Mouse (Mus musculus) limb, embryonic 13.5 days (tissue): ENCODE results near the gene Cnr2. TPM values are rescaled to one million over a fixed set of nuclear protein-coding genes. Genes with fewer than 3 reads are reported as not detected.

Experiments
- ATAC-seq: fragments of 200-750 bp; cut with Nextera tagmentation; 2 replicates; pipeline ENCODE4 v1.8.0; 2017; ENCODE audit warnings: low read depth, moderate number of reproducible peaks, moderate TSS enrichment; ENCODE audit not compliant: low FRiP score
- H3K27ac ChIP-seq: fragments of 300-500 bp; sonication (generic); 2 replicates; pipeline ENCODE4 v1.5.1; 2015; ENCODE audit warnings: inconsistent platforms, mild to moderate bottlenecking, moderate library complexity
- H3K27me3 ChIP-seq: fragments of 300-500 bp; sonication (generic); 2 replicates; pipeline ENCODE4 v1.6.1; 2015; ENCODE audit warnings: mild to moderate bottlenecking, inconsistent platforms
- H3K36me3 ChIP-seq: fragments of 300-500 bp; sonication (generic); 2 replicates; pipeline ENCODE4 v1.6.1; 2015; ENCODE audit warnings: inconsistent platforms, mild to moderate bottlenecking, moderate library complexity
- H3K4me1 ChIP-seq: fragments of 300-500 bp; sonication (generic); 2 replicates; pipeline ENCODE4 v1.6.1; 2015; ENCODE audit warnings: inconsistent platforms
- H3K4me2 ChIP-seq: fragments of 300-500 bp; sonication (generic); replicated peaks from 2 replicates; pipeline ENCODE4 v1.6.1; 2015; ENCODE audit warnings: inconsistent platforms, mild to moderate bottlenecking, moderate library complexity
- H3K4me3 ChIP-seq: fragments of 300-500 bp; sonication (generic); 2 replicates; pipeline ENCODE4 v1.5.1; 2015; ENCODE audit warnings: moderate library complexity, mild to moderate bottlenecking, inconsistent platforms
- H3K9ac ChIP-seq: fragments of 300-500 bp; sonication (generic); 2 replicates; pipeline ENCODE4 v1.6.1; 2015; ENCODE audit warnings: mild to moderate bottlenecking, inconsistent platforms
- H3K9me3 ChIP-seq: fragments of 300-500 bp; sonication (generic); 2 replicates; pipeline ENCODE4 v1.6.1; 2016; ENCODE audit warnings: inconsistent platforms
- WGBS: fragments of 180-500 bp; shearing (Covaris S2); methylation state at CpG from one replicate; pipeline ENCODE4 v1.1.7; 2015; 5-methylcytosine and 5-hydroxymethylcytosine counted together
- polyA plus RNA-seq: library from polyadenylated mRNA; unstranded; fragments of >200 nt; fragmentation: Nextera tagmentation; extraction: Ambion mirVana; gene quantifications from 2 replicates; pipeline ENCODE4 v1.2.1, GENCODE M21; 2015

Cnr2 gene
- polyA plus RNA-seq, 1 experiment from 2014 or later: 0.32 TPM

DNA sequence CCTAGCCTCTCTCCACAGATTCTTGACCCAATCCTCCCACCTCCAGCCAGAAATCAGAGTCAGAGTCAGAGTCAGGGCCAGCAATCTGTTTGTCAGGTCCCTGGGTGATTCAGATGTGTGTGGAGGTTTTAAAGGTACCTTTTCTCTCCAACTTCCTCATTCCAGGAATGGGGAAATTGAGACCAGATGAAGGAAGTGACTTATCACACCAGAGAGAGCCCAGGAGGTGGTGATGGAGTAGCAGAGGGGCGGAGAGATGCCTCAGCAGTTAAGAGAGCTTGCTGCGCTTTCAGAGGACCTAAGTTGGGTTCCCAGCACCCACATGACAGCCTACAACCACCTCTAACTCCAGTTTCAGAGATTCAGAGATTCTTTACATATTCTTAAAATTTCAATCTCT lies 3.7 kb upstream of the Cnr2 start:
- WGBS: 78% methylated on average over 2 of the region's 2 CpGs

DNA sequence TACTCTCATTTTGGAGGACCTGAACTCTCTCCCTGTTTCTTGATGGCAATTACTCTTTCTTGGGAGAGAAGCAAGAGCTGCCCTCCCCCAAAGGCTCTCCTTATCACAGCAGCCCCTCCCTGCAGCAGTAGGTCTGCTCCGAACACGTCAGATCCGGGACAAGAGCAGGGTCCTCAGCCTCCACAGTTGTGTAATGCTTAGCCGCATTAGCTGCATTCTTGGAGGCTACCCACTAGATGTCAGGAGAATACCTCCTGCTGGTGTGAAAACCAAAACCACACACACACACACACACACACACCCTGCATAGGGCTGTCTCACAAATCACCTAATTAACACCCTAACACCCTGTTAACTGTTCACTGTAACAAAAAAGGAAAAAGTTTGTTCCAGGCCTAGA lies 2.3 kb upstream of the Cnr2 start:
- ATAC-seq: no peak

More for the DNA sequence above, 3.7 kb upstream of the Cnr2 start:
- Histone ChIP-seq H3K27me3 (no peaks in the 10 kb centered on the region), H3K9ac (no peak overlapping the region), H3K27ac (no peak overlapping the region), H3K4me2 (no peak overlapping the region), H3K4me1 (peaks cover 8% of the 10 kb centered on the region; the same call in 1 of the 2 replicates), H3K36me3 (no peaks in the 10 kb centered on the region), H3K4me3 (no peak overlapping the region), H3K9me3 (no peaks in the 10 kb centered on the region)
- ATAC-seq: no peak

DNA sequence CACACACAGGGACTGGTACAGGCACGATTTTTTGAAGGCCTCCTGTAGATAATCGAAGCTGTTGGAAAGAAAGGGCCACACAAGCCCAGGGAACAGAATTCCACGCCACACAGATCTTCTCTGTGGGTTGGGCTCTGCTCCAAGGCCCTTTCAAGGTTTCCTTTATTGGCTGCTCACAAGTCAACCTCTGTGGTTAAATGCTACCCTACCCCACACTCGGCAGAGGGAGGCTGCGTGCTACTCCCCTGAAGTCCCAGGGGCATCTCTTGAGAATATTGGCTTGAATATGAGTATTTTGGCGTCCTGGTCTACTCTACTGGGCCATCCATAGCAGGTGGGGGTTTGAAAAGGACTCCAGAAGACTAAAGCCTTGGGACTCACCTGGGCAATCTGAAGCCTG lies 963 bp downstream of the Cnr2 start:
- no peaks in the 10 kb centered on the region for H3K9me3 ChIP-seq
- H3K36me3 ChIP-seq: no peaks in the 10 kb centered on the region
- peaks cover 8% of the 10 kb centered on the region; the same call in 1 of the 2 replicates for H3K4me1 ChIP-seq
- H3K27me3 ChIP-seq: no peaks in the 10 kb centered on the region
- ATAC-seq: no peak
- no peak overlapping the region for H3K4me3 ChIP-seq
- no peak overlapping the region for H3K27ac ChIP-seq
- no peak overlapping the region for H3K4me2 ChIP-seq
- 65% methylated on average over 6 of the region's 6 CpGs for WGBS
- H3K9ac ChIP-seq: no peak overlapping the region

More for the DNA sequence above, 2.3 kb upstream of the Cnr2 start:
- Histone ChIP-seq H3K27me3 (no peaks in the 10 kb centered on the region), H3K4me1 (peaks cover 8% of the 10 kb centered on the region; the same call in 1 of the 2 replicates), H3K36me3 (no peaks in the 10 kb centered on the region), H3K9me3 (no peaks in the 10 kb centered on the region), H3K27ac (no peak overlapping the region), H3K9ac (no peak overlapping the region), H3K4me2 (no peak overlapping the region), H3K4me3 (no peak overlapping the region)
- 26% methylated on average over 4 of the region's 4 CpGs for WGBS

DNA sequence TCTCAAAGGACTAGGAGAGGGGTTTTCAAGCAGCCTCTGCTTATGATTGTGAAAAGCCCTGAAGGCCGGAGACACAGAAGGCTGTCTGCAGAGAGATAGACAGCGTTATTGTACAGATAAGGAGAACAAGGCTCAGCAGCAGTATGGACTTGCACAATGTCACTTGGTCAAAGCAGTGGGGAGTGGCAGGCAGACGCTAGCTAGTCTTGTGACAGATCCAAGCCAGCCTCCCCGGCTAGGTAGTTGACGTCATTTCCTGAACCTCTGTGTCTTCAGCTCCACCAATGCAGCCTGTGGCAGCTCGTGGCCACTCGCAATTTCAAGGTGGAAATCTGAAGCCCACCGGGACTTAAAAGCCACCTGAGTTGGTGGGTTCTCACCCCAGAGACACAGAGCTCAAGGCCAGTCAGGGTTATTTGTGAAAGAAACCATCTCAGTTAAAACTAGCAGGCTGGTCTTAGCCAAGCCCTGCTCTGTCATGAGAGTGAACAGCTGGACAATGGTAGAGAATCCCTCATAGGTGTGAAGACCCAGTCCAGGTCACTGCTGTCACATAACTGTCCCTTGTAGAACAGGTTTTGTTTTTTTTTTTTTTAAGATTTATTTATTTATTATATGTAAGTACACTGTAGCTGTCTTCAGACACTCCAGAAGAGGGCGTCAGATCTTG lies 3.3 kb downstream of the Cnr2 start:
- no peak for ATAC-seq

DNA sequence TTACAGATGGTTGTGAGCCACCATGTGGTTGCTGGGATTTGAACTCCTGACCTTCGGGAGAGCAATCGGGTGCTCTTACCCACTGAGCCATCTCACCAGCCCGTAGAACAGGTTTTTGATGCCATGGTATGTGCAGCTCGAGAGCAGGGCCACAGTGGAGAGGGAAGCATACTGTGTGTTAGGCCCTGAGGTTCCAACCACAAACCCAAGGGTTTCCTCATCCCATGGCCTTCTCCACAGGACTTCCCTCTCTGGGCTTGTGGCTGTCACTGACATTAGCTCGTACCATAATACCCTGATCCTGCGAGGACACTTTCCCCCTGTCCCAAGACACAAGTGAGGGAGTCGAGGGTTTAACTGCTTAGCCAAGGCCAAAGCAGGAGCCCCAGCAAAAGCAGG lies 3.9 kb downstream of the Cnr2 start:
- no peak overlapping the region for H3K27ac ChIP-seq
- H3K4me3 ChIP-seq: no peak overlapping the region
- H3K9ac ChIP-seq: no peak overlapping the region
- H3K27me3 ChIP-seq: no peaks in the 10 kb centered on the region
- no peaks in the 10 kb centered on the region for H3K36me3 ChIP-seq
- no peak overlapping the region for H3K4me2 ChIP-seq
- no peak for ATAC-seq
- WGBS: 80% methylated on average over 7 of the region's 7 CpGs
- H3K9me3 ChIP-seq: no peaks in the 10 kb centered on the region
- peaks cover 4% of the 10 kb centered on the region; the same call in 1 of the 2 replicates for H3K4me1 ChIP-seq

More for the DNA sequence above, 3.3 kb downstream of the Cnr2 start:
- whole genome bisulfite sequencing: 66% methylated on average over 9 of the region's 9 CpGs
- H3K27ac ChIP-seq: no peak overlapping the region
- peaks cover 4% of the 10 kb centered on the region; the same call in 1 of the 2 replicates for H3K4me1 ChIP-seq
- no peak overlapping the region for H3K4me3 ChIP-seq
- no peak overlapping the region for H3K9ac ChIP-seq
- H3K9me3 ChIP-seq: no peaks in the 10 kb centered on the region
- no peaks in the 10 kb centered on the region for H3K36me3 ChIP-seq
- H3K27me3 ChIP-seq: no peaks in the 10 kb centered on the region
- no peak overlapping the region for H3K4me2 ChIP-seq

DNA sequence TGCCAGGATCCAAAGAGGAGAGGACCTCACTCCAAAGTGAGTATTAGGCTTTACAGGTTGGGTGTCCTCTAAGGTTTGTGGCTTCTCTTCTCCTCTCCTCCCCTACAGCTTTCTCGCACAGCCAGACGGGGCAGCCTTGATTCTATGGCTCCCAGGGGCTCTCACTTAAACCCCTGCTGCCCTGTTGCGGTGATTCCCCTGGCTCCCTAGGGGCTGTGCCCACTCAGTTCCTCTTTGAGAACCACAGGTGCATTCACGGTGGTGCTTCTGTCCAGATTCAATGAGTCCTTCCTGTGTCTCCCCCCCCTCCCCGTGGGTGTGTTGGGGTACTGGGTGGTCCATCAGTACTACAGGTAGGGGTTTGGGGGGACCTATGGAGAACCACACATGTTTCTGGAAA lies 4.8 kb downstream of the Cnr2 start:
- H3K27ac ChIP-seq: no peak overlapping the region
- peaks cover 4% of the 10 kb centered on the region; the same call in 1 of the 2 replicates for H3K4me1 ChIP-seq
- no peak for ATAC-seq
- H3K4me2 ChIP-seq: no peak overlapping the region
- H3K4me3 ChIP-seq: no peak overlapping the region
- H3K9me3 ChIP-seq: no peaks in the 10 kb centered on the region
- no peaks in the 10 kb centered on the region for H3K27me3 ChIP-seq
- H3K9ac ChIP-seq: no peak overlapping the region
- 69% methylated on average over 5 of the region's 5 CpGs for WGBS
- no peaks in the 10 kb centered on the region for H3K36me3 ChIP-seq

DNA sequence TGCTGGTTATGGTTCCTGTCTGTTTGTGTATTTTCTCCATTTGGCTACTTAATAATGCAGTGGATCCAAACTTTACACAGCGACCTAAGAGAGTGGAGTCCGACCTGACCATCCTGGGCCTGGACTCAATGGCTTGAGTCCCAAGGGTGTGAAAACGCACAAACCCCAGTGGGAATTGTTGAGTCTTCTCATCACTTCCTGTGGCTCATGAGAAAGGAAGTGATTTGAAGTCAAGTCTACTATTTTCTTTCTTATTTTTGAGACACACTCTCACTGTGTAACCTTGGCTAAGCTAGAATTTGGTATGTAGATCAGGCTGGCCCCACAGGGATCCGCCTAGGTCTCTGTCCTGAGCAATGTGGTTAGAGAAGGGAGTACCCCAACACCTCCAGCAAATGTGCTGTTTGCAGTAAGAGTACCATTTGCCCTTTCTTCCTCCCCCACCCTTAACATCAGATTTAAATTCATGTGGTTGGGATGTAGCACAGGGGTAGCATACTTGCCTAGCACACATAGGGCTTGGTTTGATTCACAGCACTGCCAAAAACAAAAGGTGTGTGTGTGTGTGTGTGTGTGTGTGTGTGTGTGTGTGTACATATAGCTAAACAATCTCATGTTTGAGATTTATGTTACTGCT lies 7.5 kb downstream of the Cnr2 start:
- Histone ChIP-seq H3K9me3 (no peaks in the 10 kb centered on the region), H3K4me1 (no peaks in the 10 kb centered on the region), H3K9ac (no peak overlapping the region), H3K4me3 (no peak overlapping the region), H3K4me2 (no peak overlapping the region), H3K27ac (no peak overlapping the region), H3K27me3 (no peaks in the 10 kb centered on the region), H3K36me3 (no peaks in the 10 kb centered on the region)
- WGBS: 83% methylated on average over 4 of the region's 4 CpGs
- ATAC-seq: no peak

DNA sequence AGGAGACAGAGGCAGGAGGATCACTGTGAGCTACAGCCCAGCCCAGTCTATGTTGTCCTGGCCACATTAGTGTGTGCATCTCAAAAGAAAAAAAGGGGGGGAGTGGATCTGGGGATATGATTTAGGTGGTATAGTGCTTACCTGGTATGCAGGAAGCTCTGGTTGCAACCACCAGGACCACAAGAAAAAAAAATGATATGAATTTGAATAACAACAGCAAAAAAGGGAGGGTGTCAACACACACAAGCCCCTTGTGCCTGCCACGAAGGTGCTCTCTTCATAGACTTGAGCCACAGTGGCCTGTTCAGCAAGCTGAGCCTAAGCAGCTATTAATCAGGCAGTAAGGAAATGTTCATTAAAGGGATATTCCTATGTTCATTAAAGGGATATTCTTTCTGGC lies 9.6 kb downstream of the Cnr2 start:
- Histone ChIP-seq H3K4me2 (no peak overlapping the region), H3K9ac (no peak overlapping the region), H3K36me3 (no peaks in the 10 kb centered on the region), H3K4me3 (no peak overlapping the region), H3K27me3 (no peaks in the 10 kb centered on the region), H3K4me1 (no peaks in the 10 kb centered on the region), H3K27ac (no peak overlapping the region), H3K9me3 (no peaks in the 10 kb centered on the region)
- 48% methylated on average over 1 of the region's 1 CpGs for WGBS
- no peak for ATAC-seq

DNA sequence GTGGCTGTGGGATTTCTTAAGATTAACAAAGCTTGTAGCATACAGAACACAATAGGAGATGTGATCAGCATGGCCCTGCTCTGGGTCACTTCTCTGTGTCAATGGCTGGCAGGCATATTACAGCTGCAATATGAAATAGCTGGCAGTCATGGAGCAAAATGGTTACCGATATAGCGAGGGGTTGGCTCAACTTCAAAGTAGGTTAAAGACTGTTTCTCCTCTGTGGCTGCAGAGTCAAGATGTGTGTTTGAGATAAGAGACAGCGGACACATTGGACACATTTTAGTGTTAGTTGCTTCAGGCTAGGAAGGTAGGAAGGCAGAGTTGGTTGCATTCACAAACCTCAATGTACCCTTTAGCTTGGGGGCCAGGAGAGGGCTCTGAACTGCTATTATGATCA lies 11.4 kb downstream of the Cnr2 start:
- Histone ChIP-seq H3K36me3 (no peaks in the 10 kb centered on the region), H3K4me3 (no peak overlapping the region)

DNA sequence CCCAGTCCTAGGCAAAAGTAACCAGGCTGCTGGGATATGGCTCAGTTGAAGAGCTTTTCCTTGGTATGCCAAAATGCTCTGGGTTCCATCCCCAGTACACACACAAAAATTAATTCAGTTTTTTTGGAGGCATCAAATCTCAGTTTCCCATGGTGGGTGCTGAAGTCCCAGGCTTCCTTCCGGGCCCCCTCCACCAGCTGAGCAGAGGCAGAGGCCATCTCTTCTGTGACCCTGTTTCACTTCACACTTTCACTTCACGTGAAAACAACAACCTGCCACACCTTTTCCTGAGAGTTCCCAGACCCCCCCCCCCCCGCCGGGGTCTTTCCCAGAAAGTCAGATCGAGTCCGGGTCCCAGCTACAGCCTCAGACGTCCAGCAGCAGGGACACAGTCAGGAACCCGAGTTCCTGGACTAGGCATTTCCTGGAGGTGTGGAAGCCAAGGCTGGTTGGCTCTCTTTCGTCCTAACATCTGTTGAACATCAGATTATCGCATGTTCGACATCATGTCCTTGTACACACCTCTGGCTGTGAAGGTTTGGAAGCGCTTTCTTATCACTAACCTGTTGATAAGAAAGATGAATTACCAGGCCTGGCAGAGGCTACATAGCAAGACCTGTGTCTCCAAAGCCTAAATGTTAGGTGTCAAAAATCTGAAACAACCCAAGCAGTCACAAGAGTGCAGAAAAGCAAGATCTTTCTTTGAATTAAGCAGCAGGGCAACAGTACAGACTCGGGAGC lies 14.3 kb downstream of the Cnr2 start:
- H3K36me3 ChIP-seq: no peaks in the 10 kb centered on the region
- peaks cover 10% of the 10 kb centered on the region for H3K4me1 ChIP-seq
- ATAC-seq: no peak
- H3K27ac ChIP-seq: no peak overlapping the region
- H3K27me3 ChIP-seq: no peaks in the 10 kb centered on the region
- WGBS: 51% methylated on average over 13 of the region's 13 CpGs
- no peaks in the 10 kb centered on the region for H3K9me3 ChIP-seq
- no peak overlapping the region for H3K4me3 ChIP-seq
- no peak overlapping the region for H3K4me2 ChIP-seq
- no peak overlapping the region for H3K9ac ChIP-seq

More for the DNA sequence above, 11.4 kb downstream of the Cnr2 start:
- H3K9me3 ChIP-seq: no peaks in the 10 kb centered on the region
- no peak for ATAC-seq
- H3K27ac ChIP-seq: no peak overlapping the region
- H3K9ac ChIP-seq: no peak overlapping the region
- no peaks in the 10 kb centered on the region for H3K4me1 ChIP-seq
- H3K27me3 ChIP-seq: no peaks in the 10 kb centered on the region
- WGBS: 83% methylated on average over 3 of the region's 3 CpGs
- no peak overlapping the region for H3K4me2 ChIP-seq

DNA sequence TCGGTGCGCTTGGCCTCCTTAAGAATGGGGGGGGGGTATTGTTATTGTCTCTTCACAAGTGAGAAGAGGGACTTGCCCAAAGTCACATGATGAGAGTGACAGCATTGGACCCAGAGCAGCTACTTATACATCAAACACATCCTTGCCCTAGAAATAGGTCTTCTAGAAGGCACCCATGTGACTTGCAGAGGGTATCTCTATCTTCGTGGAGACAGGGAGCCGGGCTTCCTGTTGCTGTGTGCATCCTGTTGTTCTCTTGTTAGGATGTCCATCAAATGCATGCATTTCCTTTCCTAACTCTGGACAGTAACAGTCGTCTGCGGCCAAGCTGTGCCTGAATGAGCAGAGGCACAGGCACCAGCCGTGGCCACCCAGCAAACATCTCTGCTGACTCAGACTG lies 16.3 kb downstream of the Cnr2 start:
- no peak for ATAC-seq
- WGBS: 77% methylated on average over 7 of the region's 7 CpGs
- Histone ChIP-seq H3K27ac (0 out of 2 replicates have a peak overlapping the region, but pooled peaks have one; percentile 44), H3K4me2 (no peak overlapping the region), H3K4me1 (peaks cover 10% of the 10 kb centered on the region), H3K9me3 (no peaks in the 10 kb centered on the region), H3K27me3 (no peaks in the 10 kb centered on the region), H3K9ac (no peak overlapping the region), H3K4me3 (no peak overlapping the region), H3K36me3 (no peaks in the 10 kb centered on the region)

DNA sequence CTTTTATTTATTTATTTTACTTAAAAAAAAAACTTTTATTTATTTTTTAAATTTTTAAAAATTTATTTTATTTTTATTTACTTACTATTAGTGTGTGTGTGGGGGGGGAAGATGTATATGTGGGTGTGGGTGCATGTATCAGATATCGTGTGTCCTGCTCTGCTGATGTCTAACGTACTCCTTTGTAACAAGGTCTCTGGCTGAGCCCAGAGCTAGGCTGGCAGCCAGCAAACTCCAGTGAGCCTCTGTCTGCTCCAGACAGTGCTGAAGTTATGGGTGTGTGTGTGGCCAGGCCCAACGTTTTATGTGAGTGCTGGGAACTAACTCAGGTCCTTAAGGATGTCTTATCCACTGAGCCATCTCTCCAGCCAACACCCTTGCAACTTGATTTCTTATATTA lies 17.0 kb downstream of the Cnr2 start:
- Histone ChIP-seq H3K9ac (no peak overlapping the region), H3K4me3 (no peak overlapping the region), H3K4me1 (peaks cover 10% of the 10 kb centered on the region), H3K27ac (peak overlapping the region; percentile 44; the same call in 1 of the 2 replicates), H3K9me3 (no peaks in the 10 kb centered on the region), H3K36me3 (no peaks in the 10 kb centered on the region), H3K4me2 (no peak overlapping the region), H3K27me3 (no peaks in the 10 kb centered on the region)
- WGBS: 50% methylated on average over 3 of the region's 3 CpGs
- ATAC-seq: no peak
